Mouse (Mus musculus) lung, adult 2 months (tissue): ENCODE data around the gene Scgb1c1.
A peak's percentile ranks its signal among the peaks of the same experiment; 100 is the strongest.

Experiments used
- CTCF ChIP-seq: fragments of 200-500 bp; IDR thresholded peaks from 2 replicates; pipeline ENCODE4 v1.5.1; 2011; ENCODE audit warnings: mild to moderate bottlenecking, low read length, control low read depth; ENCODE audit not compliant: insufficient read depth
- POLR2A ChIP-seq: fragments of 200-500 bp; IDR thresholded peaks from 2 replicates; pipeline ENCODE4 v1.6.1; 2011; ENCODE audit warnings: low read depth, mild to moderate bottlenecking, control low read depth, low read length, borderline replicate concordance; ENCODE audit errors: extremely low read depth

GRCm38 (mm10) chr7:140797619-140798018 is 47.7 kb upstream of the Scgb1c1 start:
- no peak for TF ChIP-seq POLR2A
- TF ChIP-seq CTCF = peak; percentile 30; the same call in 1 of the 2 replicates
